Mouse (Mus musculus): ENCODE measurements around the gene Cga.

DNA sequence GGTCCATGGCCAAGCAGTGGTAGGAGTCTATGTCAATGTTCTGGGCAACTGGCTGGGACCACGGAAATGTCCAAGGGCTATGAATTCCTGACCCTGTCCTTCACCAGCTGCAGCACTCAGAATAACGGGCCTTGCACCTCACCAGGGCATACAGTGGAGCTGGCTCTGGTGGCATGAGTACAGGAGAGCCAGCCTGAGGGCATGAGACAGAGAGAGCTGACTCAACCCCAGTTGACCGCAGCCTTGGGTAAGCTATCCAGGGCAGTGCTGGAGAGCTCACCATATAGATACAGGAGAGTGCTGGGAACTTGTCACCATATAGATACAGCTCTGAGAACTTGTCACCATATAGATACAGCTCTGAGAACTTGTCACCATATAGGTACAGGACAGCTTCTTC lies 34.2 kb upstream of the Cga start:
- TF ChIP-seq CTCF (IDR thresholded peaks at IDR 0.05) (no peak), POLR2A (IDR thresholded peaks at IDR 0.05; ENCODE audit: insufficient read depth, low read depth, low read length) (no peak), EP300 (IDR thresholded peaks at IDR 0.05; ENCODE audit: insufficient read depth, low read depth, low read length) (no peak)
